Mouse (Mus musculus) T-helper 2 cell (primary cell): ENCODE results near the gene Arhgap35.

Experiments
- in situ Hi-C: fragments of 300-600 bp; cut with MboI, MseI; formaldehyde crosslinking; loops from one replicate; pipeline ENCODE4 v1.15.1; 2025; ENCODE audit warnings: high pct_unique_total_duplicates

The Arhgap35 gene

GRCm38 (mm10) chr7:16468115-16468514 is 146.7 kb downstream of the Arhgap35 start:
- in situ Hi-C loops: no loop called here

GRCm38 (mm10) chr7:16466565-16466964 is 148.2 kb downstream of the Arhgap35 start:
- in situ Hi-C loops: no loop called here

GRCm38 (mm10) chr7:16465568-16465967 is 149.2 kb downstream of the Arhgap35 start:
- in situ Hi-C loops: no loop called here

- in situ Hi-C loops: no loop called here
These were observed 149.6 kb downstream of the Arhgap35 start for GRCm38 (mm10) chr7:16465160-16465559.

GRCm38 (mm10) chr7:16463214-16463613 is 151.6 kb downstream of the Arhgap35 start:
- in situ Hi-C loops: no loop called here

GRCm38 (mm10) chr7:16461705-16462104 is 153.1 kb downstream of the Arhgap35 start:
- in situ Hi-C loops: no loop called here

GRCm38 (mm10) chr7:16461151-16461550 is 153.6 kb downstream of the Arhgap35 start:
- in situ Hi-C loops: no loop called here

GRCm38 (mm10) chr7:16460566-16460965 is 154.2 kb downstream of the Arhgap35 start:
- in situ Hi-C loops: no loop called here

- in situ Hi-C loops: no loop called here
These were observed 158.5 kb downstream of the Arhgap35 start for GRCm38 (mm10) chr7:16456289-16456688.

- in situ Hi-C loops: no loop called here
These were observed 159.8 kb downstream of the Arhgap35 start for GRCm38 (mm10) chr7:16455016-16455415.

- in situ Hi-C loops: no loop called here
These were observed 161.6 kb downstream of the Arhgap35 start for GRCm38 (mm10) chr7:16453118-16453711.

GRCm38 (mm10) chr7:16452587-16453073 is 162.2 kb downstream of the Arhgap35 start, which contains the start of gene Tmem160:
Tmem160 (plus strand) TSS chr7:16452779.
- in situ Hi-C loops: no loop called here

- in situ Hi-C loops: no loop called here
These were observed 163.1 kb downstream of the Arhgap35 start for GRCm38 (mm10) chr7:16451656-16452055.
